Mouse (Mus musculus): ENCODE data around the gene Msantd2. TPM values are rescaled to one million over a fixed set of nuclear protein-coding genes. Genes with fewer than 3 reads are reported as not detected.

The Msantd2 gene
- polyA plus RNA-seq, 1 experiment from 2014 or later, result 35.4 TPM

DNA sequence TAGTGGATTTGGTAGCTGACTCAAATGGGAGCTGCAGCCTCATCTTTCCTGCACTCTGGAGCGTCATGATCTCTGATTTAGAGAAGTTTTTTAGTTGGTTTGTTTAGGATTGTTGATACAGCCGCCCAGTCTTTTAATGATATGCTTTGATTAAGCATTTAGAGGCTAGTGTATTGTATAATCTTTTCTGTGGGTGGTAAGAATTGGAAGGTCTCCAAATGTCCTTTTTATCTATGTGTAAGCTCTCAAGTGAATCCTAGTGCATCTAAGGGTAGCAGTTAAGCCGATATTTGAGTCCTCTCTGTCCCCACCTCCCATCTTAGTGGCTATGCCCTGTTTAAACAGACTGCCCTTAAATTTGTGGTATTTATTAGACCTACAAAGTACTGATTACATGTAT is 25.3 kb downstream of the Msantd2 start:
- H3K4me3 ChIP-seq, result no peak overlapping the region
- H3K9me3 ChIP-seq, result no peaks in the 10 kb centered on the region
- no peaks in the 10 kb centered on the region for H3K27me3 ChIP-seq
- H3K4me1 ChIP-seq (replicated peaks), result peaks cover 9% of the 10 kb centered on the region; the same call in 1 of the 2 replicates
- no peak for ATAC-seq (ENCODE audit: low FRiP score)
- peaks cover 7% of the 10 kb centered on the region for H3K36me3 ChIP-seq
- no peak overlapping the region for H3K9ac ChIP-seq
- H3K27ac ChIP-seq, result no peak overlapping the region
- H3K4me2 ChIP-seq, result no peak overlapping the region
- 91% methylated on average over 3 of the region's 3 CpGs for WGBS

- no peak overlapping the region for H3K9ac ChIP-seq
- H3K4me1 ChIP-seq (replicated peaks), result peaks cover 9% of the 10 kb centered on the region; the same call in 1 of the 2 replicates
- no peak overlapping the region for H3K4me3 ChIP-seq
- H3K27ac ChIP-seq, result no peak overlapping the region
- no peaks in the 10 kb centered on the region for H3K9me3 ChIP-seq
- H3K36me3 ChIP-seq, result peaks cover 27% of the 10 kb centered on the region
- no peaks in the 10 kb centered on the region for H3K27me3 ChIP-seq
- H3K4me2 ChIP-seq, result no peak overlapping the region
- WGBS, result 77% methylated on average over 1 of the region's 1 CpGs
- ATAC-seq (ENCODE audit: low FRiP score), result no peak
Observed at GRCm38 (mm10) chr9:37517467-37517866, 28.3 kb downstream of the Msantd2 start.

DNA sequence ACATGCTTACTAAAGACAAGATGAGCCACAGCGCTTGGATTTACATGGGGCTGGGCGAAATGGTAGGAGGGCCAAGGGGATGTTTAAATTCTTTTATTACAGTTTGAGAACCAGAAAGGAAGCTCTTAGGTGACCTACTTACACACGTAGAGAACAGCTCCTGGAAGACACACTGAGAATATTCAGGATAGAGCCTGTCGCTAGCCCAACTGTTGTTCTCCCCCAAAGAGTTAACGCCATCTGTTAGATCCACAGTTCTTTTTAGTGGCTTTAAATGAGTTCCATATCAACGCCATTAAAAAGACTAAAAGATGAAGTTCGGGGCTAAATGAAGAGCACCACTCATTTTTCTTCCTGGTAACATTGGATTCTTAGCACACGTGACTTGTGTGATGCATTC is 29.9 kb downstream of the Msantd2 start:
- 90% methylated on average over 8 of the region's 8 CpGs for WGBS
- no peak for ATAC-seq (ENCODE audit: low FRiP score)
- no peaks in the 10 kb centered on the region for H3K27me3 ChIP-seq

GRCm38 (mm10) chr9:37519995-37520394 is 30.9 kb downstream of the Msantd2 start:
- ATAC-seq (ENCODE audit: low FRiP score), result no peak
- H3K4me2 ChIP-seq, result no peak overlapping the region
- H3K36me3 ChIP-seq, result peaks cover 41% of the 10 kb centered on the region
- WGBS, result 88% methylated on average over 2 of the region's 2 CpGs
- H3K9ac ChIP-seq, result no peak overlapping the region
- no peaks in the 10 kb centered on the region for H3K9me3 ChIP-seq
- no peaks in the 10 kb centered on the region for H3K4me1 ChIP-seq (replicated peaks)
- H3K27me3 ChIP-seq, result 0 out of 2 replicates have a peak, but pooled peaks cover 1% of the 10 kb centered on the region
- H3K4me3 ChIP-seq, result no peak overlapping the region
- no peak overlapping the region for H3K27ac ChIP-seq

More for the DNA sequence above, 29.9 kb downstream of the Msantd2 start:
- no peak overlapping the region for H3K27ac ChIP-seq
- H3K4me1 ChIP-seq (replicated peaks), result 0 out of 2 replicates have a peak, but pooled peaks cover under 1% of the 10 kb centered on the region
- H3K4me2 ChIP-seq, result no peak overlapping the region
- no peaks in the 10 kb centered on the region for H3K9me3 ChIP-seq
- H3K4me3 ChIP-seq, result no peak overlapping the region
- no peak overlapping the region for H3K9ac ChIP-seq
- peaks cover 38% of the 10 kb centered on the region for H3K36me3 ChIP-seq

DNA sequence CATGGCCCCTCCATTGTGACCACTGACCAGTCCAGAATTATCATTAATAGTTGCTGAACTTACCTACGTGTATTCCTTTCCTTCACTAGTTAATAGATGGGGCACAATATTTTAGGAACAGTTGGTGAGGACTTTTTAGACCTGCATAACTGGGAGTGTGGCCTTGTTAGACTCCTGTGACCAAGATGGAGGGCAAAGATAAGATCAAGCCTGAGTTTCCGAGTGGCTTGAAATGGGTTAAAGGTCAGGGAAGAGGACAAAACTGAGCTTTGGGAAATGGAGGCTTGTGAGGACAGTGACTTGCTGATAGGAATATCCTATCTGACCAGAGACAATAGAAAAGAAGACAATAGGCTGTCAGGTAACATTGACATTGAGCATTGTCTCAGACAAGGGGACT is 36.3 kb downstream of the Msantd2 start:
- no peak overlapping the region for H3K9ac ChIP-seq
- peaks cover 34% of the 10 kb centered on the region for H3K36me3 ChIP-seq
- 91% methylated on average over 2 of the region's 2 CpGs for WGBS
- H3K27ac ChIP-seq, result no peak overlapping the region
- H3K27me3 ChIP-seq, result peaks cover 56% of the 10 kb centered on the region
- no peak for ATAC-seq (ENCODE audit: low FRiP score)
- peaks cover 26% of the 10 kb centered on the region for H3K4me1 ChIP-seq (replicated peaks)
- no peak overlapping the region for H3K4me3 ChIP-seq
- H3K9me3 ChIP-seq, result no peaks in the 10 kb centered on the region
- H3K4me2 ChIP-seq, result no peak overlapping the region

DNA sequence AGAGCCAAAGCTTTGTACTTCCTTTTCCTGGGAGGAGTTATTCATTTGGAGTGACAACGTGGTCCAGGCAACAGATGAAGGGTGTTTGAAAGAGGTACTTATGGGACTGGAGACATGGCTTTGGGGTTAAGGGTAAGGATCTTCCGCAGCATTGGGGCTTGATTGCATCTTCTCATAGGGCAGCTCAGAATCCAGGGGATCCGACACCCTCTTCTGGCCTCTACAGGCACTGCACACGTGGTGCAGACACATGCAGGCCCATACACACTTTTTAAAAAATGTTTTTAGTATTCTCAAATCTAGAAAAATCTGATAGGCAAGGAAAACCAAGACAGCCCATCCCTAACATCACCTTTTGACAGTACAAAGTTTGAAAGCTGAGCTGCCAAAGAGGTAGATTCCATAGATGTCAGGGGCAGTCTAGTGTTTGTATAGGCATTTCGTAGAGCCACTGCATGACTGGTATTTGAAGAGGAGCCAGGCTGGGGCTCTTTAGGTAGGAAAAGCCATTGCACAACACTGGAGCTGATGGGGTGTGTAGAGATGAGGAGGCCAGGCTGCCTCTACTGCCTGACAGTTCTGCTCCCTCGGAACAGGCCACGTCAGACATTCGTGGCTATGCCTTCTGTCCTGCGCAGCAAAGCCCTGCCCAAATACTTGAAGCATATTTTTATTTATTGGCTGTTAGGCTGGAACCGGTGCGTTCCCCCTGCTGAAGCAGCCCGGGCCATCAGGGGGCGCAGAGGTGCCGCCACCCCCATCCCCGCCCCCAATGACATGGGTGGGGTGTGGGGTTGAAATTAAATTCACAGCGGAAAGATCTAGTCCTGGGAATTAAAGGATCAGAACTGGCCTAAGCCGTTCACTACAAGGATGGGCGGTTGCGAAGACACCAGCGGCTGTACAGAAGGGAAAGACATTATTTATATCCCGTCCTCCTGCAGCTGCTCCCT is 37.6 kb downstream of the Msantd2 start:
- Histone ChIP-seq H3K27me3 (peaks cover 68% of the 10 kb centered on the region), H3K9me3 (no peaks in the 10 kb centered on the region), H3K9ac (peak overlapping the region; percentile 2; the same call in 1 of the 2 replicates), H3K36me3 (peaks cover 25% of the 10 kb centered on the region), H3K4me3 (no peak overlapping the region), H3K4me2 (0 out of 2 replicates have a peak overlapping the region, but pooled peaks have one; percentile 10), H3K27ac (no peak overlapping the region), H3K4me1 (replicated peaks) (peaks cover 37% of the 10 kb centered on the region)
- WGBS, result 23% methylated on average over 21 of the region's 21 CpGs
- no peak for ATAC-seq (ENCODE audit: low FRiP score)

- Histone ChIP-seq H3K4me2 (peak within 1 kb of the TSS; percentile 61; the same call in 1 of the 2 replicates), H3K4me3 (peak within 1 kb of the TSS; percentile 37), H3K27me3 (peaks cover 75% of the 10 kb centered on the region), H3K4me1 (replicated peaks) (peaks cover 37% of the 10 kb centered on the region), H3K9ac (peak within 1 kb of the TSS; percentile 2; the same call in 1 of the 2 replicates), H3K27ac (peak within 1 kb of the TSS; percentile 46; the same call in 1 of the 2 replicates), H3K9me3 (no peaks in the 10 kb centered on the region), H3K36me3 (peaks cover 23% of the 10 kb centered on the region)
- 3% methylated on average over 41 of the region's 41 CpGs for WGBS
- no peak for ATAC-seq (ENCODE audit: low FRiP score)
Observed at GRCm38 (mm10) chr9:37527396-37528224, 38.5 kb downstream of the Msantd2 start, which contains the start of gene Esam. TSS of gene Esam (plus strand) at chr9:37528078.

GRCm38 (mm10) chr9:37528225-37528970 is 39.3 kb downstream of the Msantd2 start:
- no peak for ATAC-seq (ENCODE audit: low FRiP score)
- Histone ChIP-seq H3K4me1 (replicated peaks) (peaks cover 37% of the 10 kb centered on the region), H3K27me3 (peaks cover 82% of the 10 kb centered on the region), H3K4me2 (peak overlapping the region; percentile 61; the same call in 1 of the 2 replicates), H3K9me3 (no peaks in the 10 kb centered on the region), H3K36me3 (peaks cover 15% of the 10 kb centered on the region), H3K9ac (no peak overlapping the region), H3K27ac (peak overlapping the region; percentile 46; the same call in 1 of the 2 replicates), H3K4me3 (peak overlapping the region; percentile 37)
- 26% methylated on average over 9 of the region's 9 CpGs for WGBS

GRCm38 (mm10) chr9:37530031-37530887 is 41.1 kb downstream of the Msantd2 start:
- 1% methylated on average over 32 of the region's 32 CpGs for WGBS
- H3K4me3 ChIP-seq, result peak overlapping the region; percentile 37
- peak overlapping the region; percentile 70 for H3K9ac ChIP-seq
- H3K36me3 ChIP-seq, result peaks cover 8% of the 10 kb centered on the region
- H3K4me1 ChIP-seq (replicated peaks), result peaks cover 37% of the 10 kb centered on the region
- ATAC-seq (ENCODE audit: low FRiP score), result peak; percentile 65
- H3K27me3 ChIP-seq, result peaks cover 83% of the 10 kb centered on the region
- peak overlapping the region; percentile 30; the same call in 1 of the 2 replicates for H3K27ac ChIP-seq
- H3K9me3 ChIP-seq, result no peaks in the 10 kb centered on the region
- H3K4me2 ChIP-seq, result peak overlapping the region; percentile 61

GRCm38 (mm10) chr9:37530888-37531705 is 42.0 kb downstream of the Msantd2 start:
- Histone ChIP-seq H3K9ac (peak overlapping the region; percentile 70), H3K27ac (peak overlapping the region; percentile 23; the same call in 1 of the 2 replicates), H3K4me3 (peak overlapping the region; percentile 37), H3K36me3 (peaks cover 2% of the 10 kb centered on the region; the same call in 1 of the 2 replicates), H3K27me3 (peaks cover 74% of the 10 kb centered on the region), H3K4me1 (replicated peaks) (peaks cover 37% of the 10 kb centered on the region), H3K9me3 (no peaks in the 10 kb centered on the region), H3K4me2 (peak overlapping the region; percentile 61)
- peak; percentile 78 for ATAC-seq (ENCODE audit: low FRiP score)
- WGBS, result under 1% methylated on average over 31 of the region's 31 CpGs
